Mouse (Mus musculus) mouse embryonic stem cell (cell line): Measurements from ENCODE around the gene Dennd2a.
"Not testable (repeated sequence)": the region's sequence is repeated elsewhere in the genome, so short reads cannot be mapped to it uniquely, and the experiment has no call there.

ENCODE experiments used
- in situ Hi-C, 2 experiments: fragments of 300-500 bp; cut with MboI; formaldehyde crosslinking; loops; 1 replicate in 1 of 2; 3 replicates in 1 of 2; pipeline ENCODE4 v1.14.3; 2019 to 2020; ENCODE audit warnings: low sequenced_read_pairs in 2 of 2, low pct_unique_long_range_greater_than_20kb in 1 of 2, mixed read lengths in 1 of 2; ENCODE audit not compliant: unreplicated experiment in 1 of 2

Dennd2a gene

GRCm38 (mm10) chr6:39472271-39472670 lies 85.4 kb downstream of the Dennd2a start:
- in situ Hi-C loops, result no loop called here

- in situ Hi-C loops, result no loop called here
These were observed 87.6 kb downstream of the Dennd2a start for GRCm38 (mm10) chr6:39470076-39470475.

GRCm38 (mm10) chr6:39469427-39469826 lies 88.2 kb downstream of the Dennd2a start:
- in situ Hi-C loops, result loop anchor here (5.0 to 10.0 kb wide), 2 partner anchors 93 to 95 kb away; no protein-coding TSS in a partner anchor

GRCm38 (mm10) chr6:39462621-39463538 lies 94.8 kb downstream of the Dennd2a start:
- in situ Hi-C loops, result loop anchor here in 1 of 2 experiments (10.0 kb wide), 1 partner anchor 102 kb away; no protein-coding TSS in a partner anchor

- in situ Hi-C loops, result loop anchor here in 1 of 2 experiments (10.0 kb wide), 1 partner anchor 105 kb away; no protein-coding TSS in a partner anchor
These were observed 97.6 kb downstream of the Dennd2a start for GRCm38 (mm10) chr6:39460040-39460439.

- in situ Hi-C loops, result no loop called here
These were observed 102.1 kb downstream of the Dennd2a start for GRCm38 (mm10) chr6:39455339-39456160.

- in situ Hi-C loops, result loop anchor here (5.0 kb wide), 2 partner anchors 37 to 42 kb away; no protein-coding TSS in a partner anchor
These were observed 103.1 kb downstream of the Dennd2a start for GRCm38 (mm10) chr6:39454616-39455015.

- in situ Hi-C loops, result loop anchor here (5.0 kb wide), 2 partner anchors 36 to 41 kb away; no protein-coding TSS in a partner anchor
These were observed 104.1 kb downstream of the Dennd2a start for GRCm38 (mm10) chr6:39453564-39453963.

- in situ Hi-C loops, result loop anchor here (5.0 kb wide), 2 partner anchors 34 to 39 kb away; no protein-coding TSS in a partner anchor
These were observed 106.6 kb downstream of the Dennd2a start for GRCm38 (mm10) chr6:39451033-39451432.

GRCm38 (mm10) chr6:39450580-39450979 lies 107.1 kb downstream of the Dennd2a start:
- in situ Hi-C loops, result loop anchor here (5.0 kb wide), 2 partner anchors 33 to 38 kb away; no protein-coding TSS in a partner anchor

GRCm38 (mm10) chr6:39447429-39448185 lies 110.1 kb downstream of the Dennd2a start:
- in situ Hi-C loops, result no loop called here

- in situ Hi-C loops, result no loop called here
These were observed 111.7 kb downstream of the Dennd2a start for GRCm38 (mm10) chr6:39445801-39446572.

- in situ Hi-C loops, result no loop called here
These were observed 114.8 kb downstream of the Dennd2a start for GRCm38 (mm10) chr6:39442786-39443287.

GRCm38 (mm10) chr6:39440207-39440606 lies 117.5 kb downstream of the Dennd2a start:
- in situ Hi-C loops, result no loop called here

GRCm38 (mm10) chr6:39437519-39437918 lies 120.1 kb downstream of the Dennd2a start:
- in situ Hi-C loops, result not testable (repeated sequence)

- in situ Hi-C loops, result no loop called here
These were observed 121.8 kb downstream of the Dennd2a start for GRCm38 (mm10) chr6:39435875-39436274.

GRCm38 (mm10) chr6:39434886-39435492 lies 122.7 kb downstream of the Dennd2a start:
- in situ Hi-C loops, result no loop called here
